In genomic region chr10:60133501-60133900, GRCm38 (mm10) we compare ENCODE assay signal across 13 mouse cellular contexts. TPM values are rescaled to one million over a fixed set of nuclear protein-coding genes. Genes with fewer than 3 reads are reported as not detected.
A peak's percentile ranks its signal among the peaks of the same experiment; 100 is the strongest.
DNase-seq lines count a peak whose midpoint lies in the region; ATAC-seq and TF ChIP-seq lines count a peak whose summit lies in the region.
"Had no signal": no experiment of that assay in that cellular context is flagged by ENCODE, and none has a peak within 500 bp of the region (broad histone marks: within the 10 kb centered on the region; RNA-seq: fewer than 3 reads in every experiment).

No protein-coding gene starts in this region.

- peak; percentile 35; the same call in 1 of the 2 replicates for ATAC-seq in kidney, postnatal 0 days (replicated peaks; ENCODE audit: low FRiP score, low read depth)
- ATAC-seq in limb, embryonic 12.5 days (ENCODE audit: insufficient number of reproducible peaks, insufficient read depth, low FRiP score, low TSS enrichment, low read depth) = 0 out of 2 replicates have a peak, but pooled peaks have one; percentile 23
- ATAC-seq: Patski had no signal

- no peaks in the 10 kb centered on the region for H3K36me3 ChIP-seq in kidney, postnatal 0 days (ENCODE audit: insufficient read depth, low read length)
- H3K36me3 ChIP-seq in limb, embryonic 12.5 days = no peaks in the 10 kb centered on the region

- peak; percentile 47 for DNase-seq in kidney, postnatal 0 days (ENCODE audit: low spot score)
- DNase-seq in kidney, adult 9 months = no peak
- peak; percentile 28 for DNase-seq in ZHBTc4 (ENCODE audit: low read depth, low spot score)
- DNase-seq in embryo, embryonic 9.5 days (ENCODE audit: extremely low spot score) = peak; percentile 26
- DNase-seq in adrenal gland, adult 18-20 months (ENCODE audit: low spot score in 2 of 2) = no peak
- no peak for DNase-seq in adrenal gland, adult 8-10 months
- DNase-seq: adrenal gland, postnatal 25 days; cerebellum, postnatal 25 days; heart, postnatal 4 days had no signal

- WGBS in kidney, postnatal 0 days = 25% methylated on average over 6 of the region's 6 CpGs
- 21% methylated on average over 6 of the region's 6 CpGs for WGBS in limb, embryonic 12.5 days

- H3K4me3 ChIP-seq in kidney, postnatal 0 days (replicated peaks; ENCODE audit: low read depth, low read length) = no peak overlapping the region
- H3K4me3 ChIP-seq in limb, embryonic 12.5 days (replicated peaks) = no peak overlapping the region

- no peak overlapping the region for H3K9ac ChIP-seq in kidney, postnatal 0 days (ENCODE audit: low read depth, low read length)
- H3K9ac ChIP-seq in limb, embryonic 12.5 days (replicated peaks) = no peak overlapping the region
- H3K9ac ChIP-seq: liver, embryonic 14.5 days had no signal

- no peaks in the 10 kb centered on the region for H3K27me3 ChIP-seq in kidney, postnatal 0 days (ENCODE audit: insufficient read depth, low read length)
- no peaks in the 10 kb centered on the region for H3K27me3 ChIP-seq in limb, embryonic 12.5 days
- H3K27me3 ChIP-seq: CH12.LX, Patski had no signal

- H3K4me1 ChIP-seq in kidney, postnatal 0 days (replicated peaks; ENCODE audit: insufficient read depth, low read length) = no peaks in the 10 kb centered on the region
- peaks cover 13% of the 10 kb centered on the region for H3K4me1 ChIP-seq in limb, embryonic 12.5 days (replicated peaks)

- H3K9me3 ChIP-seq in kidney, postnatal 0 days (replicated peaks; ENCODE audit: low read length) = no peaks in the 10 kb centered on the region
- no peaks in the 10 kb centered on the region for H3K9me3 ChIP-seq in limb, embryonic 12.5 days

- no peak overlapping the region for H3K27ac ChIP-seq in kidney, postnatal 0 days
- H3K27ac ChIP-seq in limb, embryonic 12.5 days = peak overlapping the region; percentile 78
- H3K27ac ChIP-seq: liver, embryonic 14.5 days had no signal

- no peak overlapping the region for H3K4me2 ChIP-seq in kidney, postnatal 0 days (ENCODE audit: low read length)
- peak overlapping the region; percentile 23; the same call in 1 of the 2 replicates for H3K4me2 ChIP-seq in limb, embryonic 12.5 days

- no peak for TF ChIP-seq CTCF in kidney, postnatal 0 days (IDR thresholded peaks at IDR 0.05; ENCODE audit: low read depth)

RNA-seq across cellular contexts. Expression of gene Spock2, which starts 27.5 kb away (rescaled TPM):
- 22.0 and 24.2 TPM in 2 replicates for polyA plus RNA-seq in kidney, postnatal 0 days (2015; fragmentation: Nextera tagmentation; extraction: Ambion mirVana)
- polyA plus RNA-seq in limb, embryonic 12.5 days (2016; fragmentation: Nextera tagmentation; extraction: Ambion mirVana) = 4.1 and 4.4 TPM in 2 replicates
- total RNA-seq in adrenal gland, adult 18-20 months (2021) = 10 to 100 TPM; 41.7 to 51.4 TPM
- 10 to 100 TPM; 55.0 to 86.5 (median 65.1) TPM for total RNA-seq in adrenal gland, adult 8-10 months (2022)

Comparison
In these comparisons a context has a peak if more than half of its experiments do, and no peak if none do; other contexts are left out.
1. DNase-seq: peak in kidney, postnatal 0 days (single experiment), ZHBTc4 (single experiment) and embryo, embryonic 9.5 days (single experiment); none in kidney, adult 9 months (single experiment), adrenal gland, adult 18-20 months (0 of 2) and adrenal gland, adult 8-10 months (single experiment).